Mouse (Mus musculus) megakaryocyte, embryonic 14.5 days (primary cell): ENCODE results near the gene Vim. TPM values are rescaled to one million over a fixed set of nuclear protein-coding genes. Genes with fewer than 3 reads are reported as not detected.

Experiments
- H3K27me3 ChIP-seq: replicated peaks from 2 replicates; pipeline ENCODE3; 2012; ENCODE audit warnings: inconsistent platforms
- H3K36me3 ChIP-seq: replicated peaks from 2 replicates; pipeline ENCODE3; 2012; ENCODE audit warnings: low read length, inconsistent platforms, mixed read lengths
- H3K4me1 ChIP-seq: 2 replicates; pipeline ENCODE4 v1.6.1; 2012; ENCODE audit warnings: inconsistent platforms
- H3K4me3 ChIP-seq: replicated peaks from 2 replicates; pipeline ENCODE3; 2012; ENCODE audit warnings: moderate library complexity, mild to moderate bottlenecking, inconsistent platforms
- H3K9me3 ChIP-seq: 2 replicates; pipeline ENCODE4 v1.6.1; 2012; ENCODE audit warnings: inconsistent platforms
- FLI1 ChIP-seq: IDR thresholded peaks from 2 replicates; pipeline ENCODE4 v1.6.1; 2012; ENCODE audit warnings: low read length, inconsistent platforms, mixed read lengths
- GATA1 ChIP-seq: IDR thresholded peaks from 3 replicates; pipeline ENCODE4 v1.6.1; 2012; ENCODE audit warnings: mixed read lengths, low read length, inconsistent platforms, borderline replicate concordance
- polyA plus RNA-seq: library from polyadenylated mRNA; stranded (reverse); fragments of >175 nt; gene quantifications from 2 replicates; pipeline ENCODE4 v1.2.3, GENCODE M21; 2012; ENCODE audit warnings: low replicate concordance; ENCODE audit not compliant: insufficient read depth

The Vim gene
- polyA plus RNA-seq, 1 experiment: 727 TPM

DNA sequence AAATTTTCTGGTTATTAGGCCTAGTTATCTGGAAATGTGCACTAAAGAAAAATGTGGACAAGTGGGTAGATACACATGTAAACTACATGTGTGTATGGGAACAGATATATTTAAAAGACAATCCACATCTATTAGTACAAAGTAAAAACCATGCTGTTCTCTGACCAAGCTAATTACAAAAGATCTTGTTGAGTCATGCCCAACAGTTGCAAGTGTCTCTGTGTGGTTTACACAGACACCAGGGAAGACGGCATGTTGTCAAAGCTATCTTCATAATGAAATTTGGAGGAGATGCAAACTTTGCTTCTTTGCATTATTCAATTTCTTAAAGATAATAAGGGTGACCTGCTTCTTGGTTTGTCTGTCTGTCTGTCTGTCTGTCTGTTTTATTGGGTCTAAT is 33.9 kb upstream of the Vim start:
- Histone ChIP-seq H3K4me1 (peaks cover 79% of the 10 kb centered on the region), H3K4me3 (peak overlapping the region; percentile 69), H3K9me3 (no peaks in the 10 kb centered on the region), H3K27me3 (no peaks in the 10 kb centered on the region), H3K36me3 (no peaks in the 10 kb centered on the region)
- TF ChIP-seq GATA1 (no peak), FLI1 (no peak)

DNA sequence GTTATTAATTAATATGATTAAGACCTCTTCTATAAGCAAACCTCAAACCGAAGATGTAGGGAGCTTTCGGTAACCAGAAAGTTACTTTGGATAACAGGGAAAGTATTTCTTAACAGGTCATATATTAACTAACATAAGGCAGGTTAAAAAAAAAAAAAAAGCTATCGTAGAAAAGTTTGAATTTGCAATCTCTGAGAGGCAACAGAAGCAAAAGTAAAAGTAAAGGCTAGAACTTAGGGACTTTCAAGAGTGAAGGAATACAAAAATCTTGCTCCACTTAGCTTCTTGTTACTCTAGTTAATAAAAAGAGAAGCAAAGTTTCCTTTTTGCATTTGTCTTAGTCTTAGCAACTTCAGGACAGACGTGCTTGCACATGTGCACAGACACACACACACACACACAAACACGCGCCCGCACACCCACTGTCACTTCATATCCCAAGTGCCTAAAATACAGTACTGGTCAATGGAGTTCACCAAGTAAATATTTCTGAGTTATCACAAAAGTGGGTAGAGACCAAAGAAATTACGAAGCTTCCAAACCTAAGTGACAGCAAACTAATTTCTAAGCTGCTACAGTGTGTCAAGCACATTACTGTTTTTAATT is 30.1 kb upstream of the Vim start:
- Histone ChIP-seq H3K27me3 (no peaks in the 10 kb centered on the region), H3K4me1 (peaks cover 63% of the 10 kb centered on the region), H3K9me3 (no peaks in the 10 kb centered on the region), H3K4me3 (peak overlapping the region; percentile 98), H3K36me3 (no peaks in the 10 kb centered on the region)
- TF ChIP-seq GATA1: no peak
- TF ChIP-seq FLI1: no peak

DNA sequence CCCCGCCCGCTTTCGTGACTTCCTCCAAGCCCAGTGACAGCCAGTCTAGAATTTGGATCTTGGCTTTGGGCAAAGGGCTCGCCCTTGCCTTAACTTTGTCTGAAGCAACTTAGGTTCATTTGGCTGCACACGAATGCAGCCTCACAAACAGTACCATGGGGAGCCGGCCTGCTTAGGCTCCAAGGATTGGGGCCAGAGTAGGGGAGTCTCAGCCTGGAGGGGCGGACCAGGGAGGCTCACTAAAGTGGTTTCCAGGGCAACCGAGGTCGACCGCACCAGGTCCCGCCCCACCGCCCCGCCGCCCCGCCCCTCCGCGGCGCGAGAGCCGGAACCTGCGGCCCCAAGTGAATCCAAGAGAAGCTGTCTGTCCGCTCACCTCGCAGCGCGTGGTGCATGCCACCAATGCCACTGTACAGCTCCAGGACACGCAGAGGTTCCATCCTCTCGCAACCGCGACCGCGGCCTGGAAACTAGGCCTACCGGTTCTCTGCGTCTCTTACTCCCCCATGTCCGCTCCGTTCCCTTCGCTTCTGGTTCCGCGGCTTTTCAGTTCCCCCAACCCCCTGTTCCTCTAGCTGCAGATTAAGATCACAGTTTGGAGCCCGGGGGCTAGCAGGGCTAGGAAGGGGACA is 29.4 kb upstream of the Vim start, which contains the start of gene Trdmt1:
Gene Trdmt1, minus strand, starts transcription at position 476 of the 632 bp plus-strand sequence.
- Histone ChIP-seq H3K36me3 (no peaks in the 10 kb centered on the region), H3K9me3 (no peaks in the 10 kb centered on the region), H3K4me1 (peaks cover 56% of the 10 kb centered on the region), H3K27me3 (no peaks in the 10 kb centered on the region), H3K4me3 (peak within 1 kb of the TSS; percentile 98)
- no peak for TF ChIP-seq FLI1
- no peak for TF ChIP-seq GATA1

DNA sequence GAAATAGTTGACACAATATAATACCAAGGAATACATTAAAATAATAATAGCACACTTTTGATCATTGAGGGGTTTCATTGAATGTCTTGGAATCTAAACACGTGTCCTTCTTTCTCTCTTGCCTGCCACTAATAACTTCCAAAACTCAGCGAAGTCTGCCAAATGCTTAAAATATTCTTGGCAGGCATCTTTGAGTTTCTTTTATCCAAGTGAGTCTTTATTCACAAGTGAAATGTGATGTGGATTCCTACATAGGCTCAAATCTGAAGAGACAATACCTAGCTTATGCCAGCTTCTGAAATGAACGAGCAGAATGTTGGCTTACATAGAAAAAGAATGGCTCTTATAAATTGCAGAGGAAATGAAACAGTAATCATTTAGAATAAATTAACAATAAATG is 25.0 kb upstream of the Vim start:
- Histone ChIP-seq H3K36me3 (no peaks in the 10 kb centered on the region), H3K4me1 (peaks cover 39% of the 10 kb centered on the region), H3K9me3 (no peaks in the 10 kb centered on the region), H3K4me3 (no peak overlapping the region), H3K27me3 (no peaks in the 10 kb centered on the region)
- TF ChIP-seq FLI1 (no peak), GATA1 (no peak)

DNA sequence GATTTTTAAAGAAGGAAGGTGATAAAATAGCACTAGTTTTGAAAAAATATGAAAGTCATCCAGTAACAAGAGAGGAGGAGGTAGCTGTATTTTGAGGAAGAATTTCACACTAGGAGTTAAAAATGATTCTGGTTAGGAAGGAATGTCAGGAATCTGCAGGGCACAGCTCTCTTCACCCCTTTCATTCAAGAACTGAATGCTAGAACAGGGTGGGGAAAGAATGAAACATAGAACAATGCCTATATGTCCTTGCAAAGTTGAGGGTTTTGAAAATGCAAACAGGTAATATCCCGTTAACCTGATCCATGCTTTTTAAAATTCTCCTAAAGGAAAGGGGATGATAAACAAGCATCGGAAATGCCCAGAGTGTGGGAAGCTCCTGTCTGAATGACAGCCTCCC is 19.8 kb upstream of the Vim start:
- no peaks in the 10 kb centered on the region for H3K9me3 ChIP-seq
- TF ChIP-seq GATA1 (no peak), FLI1 (no peak)
- peaks cover 42% of the 10 kb centered on the region for H3K4me1 ChIP-seq
- peaks cover 6% of the 10 kb centered on the region for H3K27me3 ChIP-seq
- H3K4me3 ChIP-seq: no peak overlapping the region
- no peaks in the 10 kb centered on the region for H3K36me3 ChIP-seq

DNA sequence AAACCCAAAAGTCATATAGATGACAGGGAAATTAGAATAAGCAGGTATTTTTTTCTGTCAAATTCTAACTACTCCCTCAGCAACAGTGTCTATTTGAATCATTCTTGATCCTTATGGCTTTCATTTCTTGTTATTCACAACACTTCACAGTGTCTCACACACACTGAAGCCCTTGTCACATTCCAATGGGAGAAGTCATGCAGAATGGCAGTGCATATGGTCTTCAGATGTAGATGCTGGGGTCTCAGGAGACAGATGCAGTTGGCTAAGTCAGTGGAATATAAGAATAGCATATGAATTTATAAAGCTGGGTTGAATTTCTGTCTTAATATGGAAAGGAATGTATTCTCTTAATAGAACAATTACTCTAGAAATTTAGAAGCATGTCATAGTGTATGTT is 17.5 kb upstream of the Vim start:
- H3K4me1 ChIP-seq: peaks cover 47% of the 10 kb centered on the region
- H3K4me3 ChIP-seq: no peak overlapping the region
- peaks cover 6% of the 10 kb centered on the region for H3K27me3 ChIP-seq
- no peak for TF ChIP-seq FLI1
- TF ChIP-seq GATA1: no peak
- no peaks in the 10 kb centered on the region for H3K36me3 ChIP-seq
- H3K9me3 ChIP-seq: no peaks in the 10 kb centered on the region

DNA sequence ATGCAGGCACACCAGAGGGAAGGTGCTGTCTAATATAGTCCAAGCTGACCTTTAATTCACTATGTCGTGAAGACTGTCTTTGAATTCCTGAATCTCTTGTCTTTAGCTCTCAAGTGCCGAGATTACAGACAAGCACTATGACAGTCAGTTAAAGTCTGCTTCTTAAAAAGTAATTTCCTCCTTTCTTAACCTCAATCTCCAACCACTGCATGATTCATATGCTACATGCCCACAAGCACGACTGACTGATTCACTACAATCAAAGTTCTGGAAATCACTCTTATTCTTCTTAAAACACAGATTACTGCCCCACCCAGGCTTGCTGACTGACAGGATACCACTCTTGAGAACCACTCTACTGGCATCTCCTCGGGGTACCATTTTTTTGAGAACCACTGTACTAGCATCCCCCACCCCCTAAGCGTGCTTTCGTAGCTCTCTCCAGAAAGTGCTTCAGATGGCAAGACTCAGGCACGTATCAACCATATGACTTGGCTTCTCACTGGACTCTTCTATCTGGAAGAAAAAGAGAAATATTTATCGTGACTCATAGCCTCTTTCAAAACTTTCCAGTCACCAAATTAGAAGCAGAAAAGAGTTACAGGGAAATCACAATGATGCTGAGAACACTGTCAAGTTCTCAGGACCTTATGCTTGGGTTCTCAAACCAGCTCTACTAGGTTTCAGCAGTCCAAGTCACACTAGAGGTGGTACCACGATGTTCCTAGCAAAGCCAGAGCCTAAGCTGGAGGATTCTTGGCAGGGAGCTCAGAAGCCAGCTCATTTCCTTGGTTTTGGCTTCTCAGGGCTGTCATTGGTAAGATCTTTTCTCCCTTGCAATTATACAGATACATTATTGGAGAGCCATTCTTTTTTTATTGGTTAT is 16.3 kb upstream of the Vim start:
- H3K4me1 ChIP-seq: peaks cover 48% of the 10 kb centered on the region
- peaks cover 6% of the 10 kb centered on the region for H3K27me3 ChIP-seq
- TF ChIP-seq GATA1: no peak
- TF ChIP-seq FLI1: no peak
- no peaks in the 10 kb centered on the region for H3K36me3 ChIP-seq
- no peak overlapping the region for H3K4me3 ChIP-seq
- no peaks in the 10 kb centered on the region for H3K9me3 ChIP-seq

DNA sequence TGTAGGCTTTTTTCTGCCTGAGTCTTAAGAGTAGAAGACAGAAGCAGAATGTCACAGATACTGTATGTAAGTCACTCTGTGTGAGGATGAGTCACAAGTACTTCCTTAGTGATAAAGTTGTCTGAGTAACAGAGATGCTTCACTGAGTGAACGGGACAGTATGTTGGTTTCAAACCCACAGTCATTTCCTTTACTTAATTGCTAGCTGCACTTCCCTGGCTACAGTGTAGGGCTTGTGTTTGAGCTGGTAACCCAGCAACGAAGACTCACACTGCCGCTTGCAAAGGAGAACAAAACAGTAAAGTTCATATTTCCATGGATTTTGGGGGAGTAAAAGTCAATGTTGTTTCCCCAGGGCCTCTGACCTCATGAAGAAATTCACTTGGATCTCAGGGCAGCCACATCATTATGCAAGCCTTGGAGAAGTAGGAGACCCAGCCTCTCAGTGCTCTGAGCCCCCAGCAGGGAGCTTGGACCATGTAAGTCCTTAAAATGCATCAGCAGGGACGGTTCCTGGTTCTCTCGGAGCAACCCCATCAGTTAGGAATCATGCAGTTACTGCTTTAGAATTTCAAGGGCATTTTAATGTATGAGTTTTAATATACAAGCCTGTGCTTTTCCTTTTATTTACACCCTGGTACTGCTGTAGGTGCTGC is 15.0 kb upstream of the Vim start:
- Histone ChIP-seq H3K27me3 (peaks cover 6% of the 10 kb centered on the region), H3K9me3 (no peaks in the 10 kb centered on the region), H3K4me1 (peaks cover 43% of the 10 kb centered on the region), H3K36me3 (no peaks in the 10 kb centered on the region), H3K4me3 (peak overlapping the region; percentile 9)
- TF ChIP-seq GATA1 (no peak; the same call in 2 of the 3 replicates), FLI1 (no peak)

DNA sequence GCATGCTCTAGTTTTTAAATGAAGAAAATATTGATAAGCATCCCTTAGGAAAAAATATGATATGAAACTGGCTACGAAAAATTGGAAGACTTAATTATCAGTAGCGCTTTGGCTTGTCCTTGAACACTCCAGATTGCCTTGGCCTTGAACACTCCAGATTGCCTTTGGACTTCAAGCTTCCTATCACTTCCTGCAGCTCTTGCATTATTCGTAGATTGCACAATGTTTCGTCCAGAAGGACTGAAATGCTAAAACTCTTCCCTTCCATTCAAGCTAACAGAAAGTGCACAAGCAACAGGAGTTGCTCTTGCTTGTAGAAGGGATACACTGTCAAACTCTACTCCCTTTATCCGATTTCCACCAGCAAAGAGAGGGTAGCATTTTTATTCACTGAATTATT is 14.4 kb upstream of the Vim start:
- Histone ChIP-seq H3K36me3 (no peaks in the 10 kb centered on the region), H3K4me3 (no peak overlapping the region), H3K27me3 (peaks cover 6% of the 10 kb centered on the region), H3K9me3 (no peaks in the 10 kb centered on the region), H3K4me1 (peaks cover 43% of the 10 kb centered on the region)
- TF ChIP-seq GATA1 (no peak), FLI1 (no peak)
